Mouse (Mus musculus): ENCODE measurements around the gene Kntc1.

DNA sequence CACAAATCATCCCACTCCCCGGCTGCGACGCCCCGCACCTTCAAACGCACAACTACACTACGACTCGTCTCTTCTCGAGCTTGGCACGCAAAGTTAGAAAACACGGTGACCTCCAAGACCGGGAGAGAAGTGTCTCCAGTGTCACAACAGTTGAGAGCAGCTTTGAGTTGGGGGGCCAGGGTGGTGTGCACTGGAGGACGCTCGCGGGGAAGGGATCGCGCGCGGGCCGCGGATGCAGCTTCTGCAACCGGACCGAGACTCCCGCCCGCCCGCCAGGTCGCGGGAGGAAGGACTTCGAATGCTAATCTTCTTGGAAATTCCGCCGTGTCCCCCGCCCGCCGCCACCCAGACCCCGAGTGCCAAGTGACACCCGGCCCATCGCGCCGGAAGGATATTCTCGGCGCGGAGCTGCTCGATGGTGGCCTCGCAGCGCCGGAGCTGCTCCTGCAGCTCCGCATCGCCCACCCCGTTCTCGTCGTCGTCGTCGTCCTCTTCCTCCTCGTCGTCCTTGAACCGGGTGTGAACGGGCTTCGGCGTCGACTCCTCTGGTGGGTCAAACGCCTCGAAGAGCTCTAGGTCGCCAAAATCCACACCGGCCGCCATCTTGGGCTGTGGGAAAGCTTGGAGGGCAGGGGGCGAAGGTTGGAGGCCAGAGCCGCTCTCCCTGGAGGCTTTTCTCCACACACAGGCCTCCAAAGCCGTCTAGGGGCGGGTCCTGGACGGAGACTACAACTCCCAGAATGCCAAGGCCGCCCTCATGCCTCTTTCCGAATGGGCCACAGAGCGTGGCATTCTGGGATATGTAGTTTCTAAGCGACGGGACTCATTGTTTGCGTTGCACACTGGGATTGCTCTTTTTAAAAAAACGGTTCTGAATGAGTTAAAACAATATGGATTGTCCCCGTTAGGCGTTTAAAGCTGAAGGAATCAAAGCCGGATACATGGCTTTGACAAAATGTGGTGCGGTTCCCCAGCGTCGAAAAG lies 28.9 kb upstream of the Kntc1 start, which contains the start of gene Zcchc8:
- TF ChIP-seq GATA1 (IDR thresholded peaks at IDR 0.05; ENCODE audit: borderline replicate concordance, low read length) (no peak), FLI1 (IDR thresholded peaks at IDR 0.05; ENCODE audit: low read length) (no peak)
